Mouse (Mus musculus) lung, adult 2 months (tissue): ENCODE measurements at regions not wholly inside any gene's neighbourhood (a gene's known extent, or its start where the extent isn't known, plus 50 kb on each side); places are given as distances from the start of the nearest gene placed in this dataset.

Experiments
- CTCF ChIP-seq: fragments of 200-500 bp; IDR thresholded peaks from 2 replicates; pipeline ENCODE4 v1.5.1; 2011; ENCODE audit warnings: mild to moderate bottlenecking, low read length, control low read depth; ENCODE audit not compliant: insufficient read depth
- POLR2A ChIP-seq: fragments of 200-500 bp; IDR thresholded peaks from 2 replicates; pipeline ENCODE4 v1.6.1; 2011; ENCODE audit warnings: low read depth, mild to moderate bottlenecking, control low read depth, low read length, borderline replicate concordance; ENCODE audit errors: extremely low read depth

GRCm38 (mm10) chr2:48624461-48624860, 189.4 kb upstream of the Acvr2a start:
- TF ChIP-seq POLR2A = no peak
- no peak for TF ChIP-seq CTCF
